Mouse (Mus musculus): ENCODE data around the gene Bglap3.
A peak's percentile ranks its signal among the peaks of the same experiment; 100 is the strongest.
"Not testable (repeated sequence)": the region's sequence is repeated elsewhere in the genome, so short reads cannot be mapped to it uniquely, and the experiment has no call there.

Bglap3 gene

GRCm38 (mm10) chr3:88372643-88373042, at the start of gene Bglap3:
TSS of gene Bglap3 (minus strand) at chr3:88372743.
- ATAC-seq (ENCODE audit: insufficient number of reproducible peaks, low FRiP score, low TSS enrichment) = not testable (repeated sequence)

- ATAC-seq (ENCODE audit: insufficient number of reproducible peaks, low FRiP score, low TSS enrichment) = no peak
These were observed 49.6 kb upstream of the Bglap3 start for GRCm38 (mm10) chr3:88422020-88422720.

- no peak for ATAC-seq (ENCODE audit: insufficient number of reproducible peaks, low FRiP score, low TSS enrichment)
These were observed 48.2 kb upstream of the Bglap3 start for GRCm38 (mm10) chr3:88420771-88421170.

GRCm38 (mm10) chr3:88418016-88418415, 45.5 kb upstream of the Bglap3 start:
- no peak for ATAC-seq (ENCODE audit: insufficient number of reproducible peaks, low FRiP score, low TSS enrichment)

GRCm38 (mm10) chr3:88415668-88416067, 43.1 kb upstream of the Bglap3 start:
- ATAC-seq (ENCODE audit: insufficient number of reproducible peaks, low FRiP score, low TSS enrichment) = no peak

GRCm38 (mm10) chr3:88412636-88413035, 40.1 kb upstream of the Bglap3 start:
- ATAC-seq (ENCODE audit: insufficient number of reproducible peaks, low FRiP score, low TSS enrichment) = no peak

GRCm38 (mm10) chr3:88411681-88412080, 39.1 kb upstream of the Bglap3 start:
- ATAC-seq (ENCODE audit: insufficient number of reproducible peaks, low FRiP score, low TSS enrichment) = no peak

GRCm38 (mm10) chr3:88410645-88411031, 38.1 kb upstream of the Bglap3 start:
- ATAC-seq (ENCODE audit: insufficient number of reproducible peaks, low FRiP score, low TSS enrichment) = no peak

GRCm38 (mm10) chr3:88409741-88410644, 37.5 kb upstream of the Bglap3 start, which contains the start of gene Pmf1:
TSS of gene Pmf1 (minus strand) at chr3:88410331.
- peak; percentile 79 for ATAC-seq (ENCODE audit: insufficient number of reproducible peaks, low FRiP score, low TSS enrichment)

- ATAC-seq (ENCODE audit: insufficient number of reproducible peaks, low FRiP score, low TSS enrichment) = no peak
These were observed 36.4 kb upstream of the Bglap3 start for GRCm38 (mm10) chr3:88408953-88409352.

- no peak for ATAC-seq (ENCODE audit: insufficient number of reproducible peaks, low FRiP score, low TSS enrichment)
These were observed 35.0 kb upstream of the Bglap3 start for GRCm38 (mm10) chr3:88407529-88407928.

- no peak for ATAC-seq (ENCODE audit: insufficient number of reproducible peaks, low FRiP score, low TSS enrichment)
These were observed 34.5 kb upstream of the Bglap3 start for GRCm38 (mm10) chr3:88407090-88407489.

- no peak for ATAC-seq (ENCODE audit: insufficient number of reproducible peaks, low FRiP score, low TSS enrichment)
These were observed 31.1 kb upstream of the Bglap3 start for GRCm38 (mm10) chr3:88403522-88404230.

GRCm38 (mm10) chr3:88398666-88399065, 26.1 kb upstream of the Bglap3 start:
- peak; percentile 84 for ATAC-seq (ENCODE audit: insufficient number of reproducible peaks, low FRiP score, low TSS enrichment)

GRCm38 (mm10) chr3:88395742-88396141, 23.2 kb upstream of the Bglap3 start:
- no peak for ATAC-seq (ENCODE audit: insufficient number of reproducible peaks, low FRiP score, low TSS enrichment)

GRCm38 (mm10) chr3:88395288-88395687, 22.7 kb upstream of the Bglap3 start:
- no peak for ATAC-seq (ENCODE audit: insufficient number of reproducible peaks, low FRiP score, low TSS enrichment)

GRCm38 (mm10) chr3:88393776-88394375, 21.3 kb upstream of the Bglap3 start:
- ATAC-seq (ENCODE audit: insufficient number of reproducible peaks, low FRiP score, low TSS enrichment) = no peak

GRCm38 (mm10) chr3:88384364-88384763, 11.8 kb upstream of the Bglap3 start, which contains the start of gene Bglap:
TSS of gene Bglap (minus strand) at chr3:88384464.
- no peak for ATAC-seq (ENCODE audit: insufficient number of reproducible peaks, low FRiP score, low TSS enrichment)

- not testable (repeated sequence) for ATAC-seq (ENCODE audit: insufficient number of reproducible peaks, low FRiP score, low TSS enrichment)
These were observed 9.8 kb upstream of the Bglap3 start for GRCm38 (mm10) chr3:88382383-88382782.
